Mouse (Mus musculus): ENCODE data around the gene Aco2.

Aco2 gene

DNA sequence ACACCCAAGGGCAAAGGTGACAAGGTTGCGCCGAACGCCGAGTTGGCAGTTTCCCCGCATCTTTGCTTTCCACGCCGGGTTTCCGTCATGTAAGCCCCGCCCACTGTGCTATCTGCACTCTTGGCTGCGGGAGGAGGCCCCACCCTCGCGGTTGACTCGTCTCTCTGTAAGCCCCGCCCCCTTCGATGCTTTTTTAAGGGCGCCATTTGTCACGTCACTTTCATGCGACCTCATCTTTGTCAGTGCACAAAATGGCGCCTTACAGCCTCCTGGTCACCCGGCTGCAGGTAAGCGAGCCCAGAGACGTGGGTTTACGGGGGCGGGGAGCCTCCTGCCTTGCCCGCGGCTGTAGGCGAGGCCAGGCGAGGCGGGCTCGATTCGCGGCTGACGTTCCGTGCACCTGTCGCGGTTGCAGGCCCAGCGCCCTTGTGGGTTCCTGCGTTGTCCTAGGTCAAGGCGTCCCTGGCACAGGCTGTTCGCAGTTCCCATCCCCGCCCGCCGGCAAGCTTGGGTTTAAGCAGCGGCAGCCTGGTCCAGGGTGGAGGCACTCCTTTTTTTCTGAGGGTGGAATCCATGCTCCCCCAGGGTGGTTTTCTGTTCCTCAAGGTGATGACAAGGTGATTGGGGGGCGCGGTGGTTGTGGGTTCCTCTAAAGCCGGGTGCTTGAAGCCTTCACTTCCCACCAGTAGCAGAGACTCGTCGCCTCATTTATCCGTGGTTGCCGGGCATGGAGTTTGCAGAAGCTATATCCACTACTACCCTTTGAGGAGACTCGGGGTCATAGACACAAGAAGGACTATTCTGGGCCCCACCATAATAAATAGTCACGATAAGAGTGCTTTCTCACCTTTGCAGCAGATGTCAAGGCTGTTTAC lies at the start of gene Aco2:
TSS of gene Aco2 (plus strand) at position 48 of the 875 bp plus-strand sequence.
- peaks cover 19% of the 10 kb centered on the region for H3K36me3 ChIP-seq (ENCODE audit: control insufficient read depth, insufficient read depth, low read length, poor library complexity, severe bottlenecking)
- DNase-seq (ENCODE audit: low read depth, low spot score) = peak; percentile 99
- no peaks in the 10 kb centered on the region for H3K27me3 ChIP-seq (ENCODE audit: control insufficient read depth, insufficient read depth, low read length, poor library complexity, severe bottlenecking)

DNA sequence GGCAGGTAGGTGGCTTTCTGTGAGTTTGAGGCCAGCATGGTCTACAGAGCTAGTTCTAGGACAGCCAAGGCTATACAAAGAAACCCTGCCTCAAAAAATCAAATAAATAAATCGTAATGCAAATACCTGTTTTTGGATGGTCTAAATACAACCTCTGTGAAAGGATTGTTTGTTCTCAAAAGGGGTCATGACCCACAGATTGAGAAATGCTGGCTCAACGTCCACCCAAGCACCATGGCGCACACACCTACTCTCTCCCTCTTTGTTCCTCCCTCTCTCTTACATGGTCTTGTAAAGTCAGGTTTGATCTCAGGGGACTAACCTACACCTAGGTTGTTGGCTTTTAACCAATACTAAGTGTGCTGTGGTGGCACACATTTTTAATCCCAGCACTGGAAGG lies 49.5 kb upstream of the Aco2 start:
- H3K27me3 ChIP-seq (ENCODE audit: control insufficient read depth, insufficient read depth, low read length, poor library complexity, severe bottlenecking) = no peaks in the 10 kb centered on the region
- 0 out of 2 replicates have a peak, but pooled peaks cover 9% of the 10 kb centered on the region for H3K36me3 ChIP-seq (ENCODE audit: control insufficient read depth, insufficient read depth, low read length, poor library complexity, severe bottlenecking)
- no peak for DNase-seq (ENCODE audit: low read depth, low spot score)

DNA sequence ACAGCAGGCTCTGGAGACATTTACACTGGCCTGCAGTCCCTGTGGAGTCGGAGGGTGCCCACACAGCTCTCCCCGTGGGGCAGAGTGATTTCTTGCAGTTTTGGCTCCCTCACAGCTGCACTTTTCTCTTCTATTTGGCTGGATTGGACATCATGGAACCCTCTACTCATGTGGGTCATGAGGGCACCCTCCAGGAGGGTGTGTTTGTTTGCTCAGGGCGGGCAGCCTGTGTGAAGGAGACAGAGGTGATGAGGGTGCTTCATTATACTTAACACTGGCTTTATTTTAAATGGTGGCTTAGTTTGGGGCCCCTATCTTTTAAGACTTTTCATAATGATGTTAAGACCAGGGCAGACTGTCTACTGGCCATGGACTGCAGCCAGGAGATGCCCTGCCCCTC lies 47.3 kb upstream of the Aco2 start:
- DNase-seq (ENCODE audit: low read depth, low spot score) = no peak
- H3K27me3 ChIP-seq (ENCODE audit: control insufficient read depth, insufficient read depth, low read length, poor library complexity, severe bottlenecking) = no peaks in the 10 kb centered on the region; the same call in 1 of the 2 replicates
- H3K36me3 ChIP-seq (ENCODE audit: control insufficient read depth, insufficient read depth, low read length, poor library complexity, severe bottlenecking) = 0 out of 2 replicates have a peak, but pooled peaks cover 11% of the 10 kb centered on the region

DNA sequence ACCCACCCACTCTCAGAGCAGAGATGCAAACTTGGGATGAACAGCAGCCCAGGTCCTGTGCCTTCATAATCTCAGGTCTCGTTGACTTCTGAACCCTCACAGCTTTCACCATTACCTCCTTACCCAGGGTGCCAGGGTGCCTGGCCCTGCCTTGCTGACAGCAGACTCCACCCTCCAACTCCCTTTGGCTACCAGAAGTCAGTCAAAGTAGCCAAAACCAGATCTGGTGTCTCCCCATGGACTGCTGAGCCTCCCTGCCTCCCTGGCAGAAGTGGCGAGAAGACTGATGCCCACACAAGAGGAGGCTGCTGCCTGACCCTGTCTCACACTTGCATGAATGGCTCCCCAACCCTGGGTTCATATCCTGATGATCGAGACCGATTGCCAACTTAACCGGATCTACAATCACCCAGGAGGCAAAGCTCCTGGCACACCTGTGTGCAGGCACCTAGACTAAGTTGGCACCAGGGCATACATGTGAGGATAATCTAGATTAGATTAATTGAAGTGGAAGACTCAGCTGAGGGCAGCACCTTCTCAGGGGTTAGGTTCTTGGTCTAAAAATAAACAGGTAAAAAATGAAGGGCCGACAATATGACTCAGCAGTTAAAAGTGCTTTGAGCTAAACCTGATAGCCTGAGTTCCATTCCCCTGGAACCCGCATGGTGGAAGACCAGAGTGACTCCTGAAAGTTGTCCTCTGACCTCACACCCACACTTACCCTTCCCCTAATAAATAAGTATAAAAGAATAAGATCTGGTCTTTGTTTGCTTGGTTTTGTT lies 43.5 kb upstream of the Aco2 start:
- no peak for DNase-seq (ENCODE audit: low read depth, low spot score)
- Histone ChIP-seq H3K36me3 (ENCODE audit: control insufficient read depth, insufficient read depth, low read length, poor library complexity, severe bottlenecking) (0 out of 2 replicates have a peak, but pooled peaks cover 8% of the 10 kb centered on the region), H3K27me3 (ENCODE audit: control insufficient read depth, insufficient read depth, low read length, poor library complexity, severe bottlenecking) (no peaks in the 10 kb centered on the region; the same call in 1 of the 2 replicates)

DNA sequence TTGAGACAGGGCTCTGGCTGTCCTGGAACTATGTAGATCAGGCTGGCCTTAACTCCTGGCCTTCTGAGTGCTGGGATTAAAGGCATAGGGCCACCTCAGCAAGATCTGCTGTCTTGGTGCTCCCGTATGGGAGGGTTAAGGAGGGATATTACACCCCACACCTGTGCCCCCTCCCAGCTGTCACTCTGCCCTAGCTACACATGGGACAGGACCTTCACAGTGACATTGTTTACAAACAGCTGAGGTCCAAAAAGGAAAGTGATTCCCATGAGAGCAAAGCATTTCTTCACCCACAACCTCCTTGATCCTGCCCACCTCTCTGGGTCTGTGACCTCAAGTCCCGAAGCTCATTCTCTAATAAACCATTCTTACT lies 42.9 kb upstream of the Aco2 start:
- no peak for DNase-seq (ENCODE audit: low read depth, low spot score)
- H3K36me3 ChIP-seq (ENCODE audit: control insufficient read depth, insufficient read depth, low read length, poor library complexity, severe bottlenecking) = 0 out of 2 replicates have a peak, but pooled peaks cover 8% of the 10 kb centered on the region
- H3K27me3 ChIP-seq (ENCODE audit: control insufficient read depth, insufficient read depth, low read length, poor library complexity, severe bottlenecking) = no peaks in the 10 kb centered on the region; the same call in 1 of the 2 replicates

DNA sequence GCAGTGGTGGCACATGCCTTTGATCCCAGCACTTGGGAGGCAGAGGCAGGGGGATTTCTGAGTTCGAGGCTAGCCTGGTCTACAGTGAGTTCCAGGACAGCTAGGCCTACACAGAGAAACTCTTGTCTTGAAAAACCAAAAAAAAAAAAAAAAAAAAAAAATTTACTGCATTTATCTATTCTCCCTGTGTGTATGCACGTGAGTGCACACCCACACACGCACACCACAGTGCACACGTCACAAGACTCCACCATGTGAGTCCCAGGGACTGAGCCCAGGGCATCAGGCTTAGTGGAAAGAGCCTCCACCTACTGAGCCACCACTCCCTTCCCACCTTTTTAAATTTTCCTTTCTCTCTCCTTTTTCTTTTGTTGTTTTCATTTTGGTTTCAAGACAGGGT lies 41.6 kb upstream of the Aco2 start:
- H3K36me3 ChIP-seq (ENCODE audit: control insufficient read depth, insufficient read depth, low read length, poor library complexity, severe bottlenecking) = 0 out of 2 replicates have a peak, but pooled peaks cover 8% of the 10 kb centered on the region
- no peak for DNase-seq (ENCODE audit: low read depth, low spot score)

DNA sequence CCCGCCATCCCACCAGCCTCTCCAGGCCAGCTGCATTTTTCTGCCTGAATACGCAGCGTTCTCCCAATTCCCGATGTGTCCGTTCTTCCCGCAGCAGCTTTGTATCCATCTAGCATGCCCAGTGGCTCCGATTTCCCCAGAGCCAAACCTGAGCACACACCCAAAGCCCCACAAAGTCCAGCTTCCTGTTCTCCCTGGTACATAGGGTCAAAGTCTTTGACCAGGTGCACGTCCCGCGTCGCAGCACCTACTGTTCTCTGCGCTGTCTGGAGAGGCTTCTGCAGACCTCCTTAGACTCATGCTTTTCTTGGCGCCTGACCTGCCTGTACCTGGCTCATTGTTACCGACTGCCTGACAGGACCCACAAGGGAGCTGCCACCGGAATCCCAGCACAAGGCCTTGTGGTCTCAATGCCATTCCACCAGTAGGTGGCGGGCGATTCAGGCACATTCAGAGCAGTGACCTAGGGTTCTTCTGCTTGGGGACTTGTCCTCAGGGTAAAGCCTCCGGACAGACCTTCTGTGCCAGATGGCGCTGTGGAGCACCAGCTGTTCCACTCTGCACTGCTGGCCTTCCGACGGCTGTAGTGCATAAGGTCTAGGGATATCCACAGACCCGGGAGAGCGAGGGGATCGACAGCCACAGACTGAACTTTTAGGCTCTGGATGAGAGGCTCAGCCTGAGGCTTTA lies 40.8 kb upstream of the Aco2 start:
- no peaks in the 10 kb centered on the region; the same call in 1 of the 2 replicates for H3K27me3 ChIP-seq (ENCODE audit: control insufficient read depth, insufficient read depth, low read length, poor library complexity, severe bottlenecking)
- peak; percentile 97 for DNase-seq (ENCODE audit: low read depth, low spot score)
- H3K36me3 ChIP-seq (ENCODE audit: control insufficient read depth, insufficient read depth, low read length, poor library complexity, severe bottlenecking) = 0 out of 2 replicates have a peak, but pooled peaks cover 5% of the 10 kb centered on the region

More for the DNA sequence above, 41.6 kb upstream of the Aco2 start:
- no peaks in the 10 kb centered on the region; the same call in 1 of the 2 replicates for H3K27me3 ChIP-seq (ENCODE audit: control insufficient read depth, insufficient read depth, low read length, poor library complexity, severe bottlenecking)

DNA sequence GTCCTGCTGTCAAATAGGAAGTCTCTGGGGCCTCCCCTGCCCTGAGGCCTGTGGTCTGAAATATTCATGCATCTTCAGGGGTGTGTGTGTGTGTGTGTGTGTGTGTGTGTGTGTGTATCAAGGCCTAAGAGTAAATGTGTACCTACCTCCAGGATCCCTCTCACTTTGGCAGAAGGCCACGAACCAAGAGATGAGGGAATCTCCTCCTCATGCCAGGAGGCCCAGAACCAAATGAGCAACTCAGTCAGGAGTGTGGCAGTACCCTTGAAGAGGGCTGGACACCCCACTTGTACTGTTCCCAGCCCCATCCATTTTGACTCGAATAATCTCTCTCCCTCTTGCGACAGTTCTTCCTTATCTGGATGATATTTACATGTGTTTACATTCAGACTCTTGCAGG lies 39.9 kb upstream of the Aco2 start:
- Histone ChIP-seq H3K27me3 (ENCODE audit: control insufficient read depth, insufficient read depth, low read length, poor library complexity, severe bottlenecking) (no peaks in the 10 kb centered on the region; the same call in 1 of the 2 replicates), H3K36me3 (ENCODE audit: control insufficient read depth, insufficient read depth, low read length, poor library complexity, severe bottlenecking) (0 out of 2 replicates have a peak, but pooled peaks cover 4% of the 10 kb centered on the region)
- DNase-seq (ENCODE audit: low read depth, low spot score) = no peak

DNA sequence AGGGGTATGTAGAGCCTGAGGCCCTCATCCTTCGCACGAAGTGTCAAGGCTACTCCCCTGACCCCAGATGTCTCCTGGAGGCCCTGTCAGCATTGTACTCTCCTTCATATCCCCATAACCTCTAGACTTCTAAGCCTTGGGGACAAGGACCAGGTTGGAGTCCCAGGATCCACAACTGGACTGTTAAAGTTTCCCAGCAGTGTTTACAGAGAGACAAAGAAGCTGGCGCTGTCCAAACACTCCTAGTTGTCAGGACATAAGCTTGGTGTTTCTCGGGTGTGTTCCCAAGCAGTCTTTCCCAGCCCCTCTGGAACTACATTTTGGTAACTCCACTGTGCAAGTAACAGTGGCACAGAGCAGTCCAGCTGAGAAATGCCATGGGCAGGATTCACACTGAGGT lies 38.6 kb upstream of the Aco2 start:
- no peaks in the 10 kb centered on the region; the same call in 1 of the 2 replicates for H3K27me3 ChIP-seq (ENCODE audit: control insufficient read depth, insufficient read depth, low read length, poor library complexity, severe bottlenecking)
- 0 out of 2 replicates have a peak, but pooled peaks cover under 1% of the 10 kb centered on the region for H3K36me3 ChIP-seq (ENCODE audit: control insufficient read depth, insufficient read depth, low read length, poor library complexity, severe bottlenecking)
- DNase-seq (ENCODE audit: low read depth, low spot score) = no peak

DNA sequence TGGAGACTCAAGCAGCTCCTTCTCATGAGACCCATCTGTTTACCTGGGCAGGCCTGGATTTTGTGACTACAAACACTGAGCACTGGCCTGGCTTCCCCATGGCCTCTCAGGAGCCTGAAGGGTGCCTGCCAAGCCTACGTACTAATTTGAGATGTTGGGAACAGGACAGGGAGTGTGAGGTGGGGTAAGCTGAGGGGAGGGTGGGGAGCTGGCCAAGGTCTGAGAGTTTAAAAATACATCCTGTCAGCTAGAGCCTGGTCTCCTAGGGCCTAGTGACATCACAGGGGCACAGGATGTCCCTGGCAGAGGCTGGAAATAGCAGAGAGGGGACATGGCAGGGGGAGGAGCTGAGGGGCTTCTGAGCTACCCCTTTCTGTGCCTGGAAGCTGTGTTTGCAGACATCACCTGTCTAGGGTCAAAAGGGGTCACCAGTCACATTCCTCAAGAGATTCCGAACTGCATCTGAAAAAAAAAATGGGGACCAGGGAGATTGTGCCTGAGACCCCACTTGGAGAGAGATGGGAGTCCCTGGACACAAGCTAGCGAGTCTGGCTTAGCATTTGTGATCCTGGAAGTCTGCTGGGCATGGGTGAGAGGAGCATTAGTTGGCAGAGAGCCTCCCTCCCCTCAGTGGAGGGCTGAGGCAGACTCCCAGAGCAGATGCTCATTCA lies 37.8 kb upstream of the Aco2 start:
- DNase-seq (ENCODE audit: low read depth, low spot score) = no peak
- no peaks in the 10 kb centered on the region for H3K27me3 ChIP-seq (ENCODE audit: control insufficient read depth, insufficient read depth, low read length, poor library complexity, severe bottlenecking)
- no peaks in the 10 kb centered on the region for H3K36me3 ChIP-seq (ENCODE audit: control insufficient read depth, insufficient read depth, low read length, poor library complexity, severe bottlenecking)

DNA sequence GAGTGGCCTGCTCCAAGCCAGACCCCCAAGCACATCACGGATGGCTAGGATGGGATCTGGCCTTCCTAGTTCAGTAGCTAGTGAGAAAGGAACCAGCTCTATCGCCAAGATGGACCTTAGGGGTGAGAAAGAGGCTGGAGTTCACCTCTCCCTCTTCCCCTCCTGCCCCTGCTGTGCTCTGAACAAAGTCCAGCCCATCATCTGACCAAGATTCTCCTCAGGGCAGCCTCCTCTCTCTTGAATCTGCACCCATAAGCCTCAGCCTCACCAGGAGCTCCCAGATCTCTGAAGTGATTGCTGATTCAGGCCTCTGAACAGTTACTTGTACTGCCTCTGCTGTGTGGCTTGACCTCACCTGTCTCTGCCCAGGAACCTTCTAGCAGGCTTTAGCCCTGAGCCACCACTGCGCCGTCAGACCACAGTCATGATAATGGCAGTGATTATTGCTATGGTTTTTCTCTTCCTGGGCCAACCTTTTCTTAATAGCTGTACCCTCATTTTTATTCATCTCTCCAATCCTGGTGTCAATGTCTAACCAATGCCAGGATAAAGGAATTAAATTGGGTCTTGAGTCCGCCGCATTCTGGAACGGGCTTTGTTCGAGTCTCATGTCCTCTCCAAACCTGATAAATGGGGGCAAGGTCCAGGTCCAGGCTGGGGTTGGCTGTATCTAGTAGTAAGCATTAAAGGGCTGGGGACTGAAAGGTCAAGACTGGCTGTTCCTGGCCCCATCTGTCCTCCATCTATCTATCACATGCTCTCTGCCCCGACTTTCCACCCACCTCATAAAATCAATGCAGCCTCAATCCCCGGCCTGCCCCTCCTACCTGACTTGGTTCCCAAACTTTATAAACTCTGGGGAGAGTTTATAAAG lies 36.9 kb upstream of the Aco2 start:
- H3K36me3 ChIP-seq (ENCODE audit: control insufficient read depth, insufficient read depth, low read length, poor library complexity, severe bottlenecking) = no peaks in the 10 kb centered on the region

DNA sequence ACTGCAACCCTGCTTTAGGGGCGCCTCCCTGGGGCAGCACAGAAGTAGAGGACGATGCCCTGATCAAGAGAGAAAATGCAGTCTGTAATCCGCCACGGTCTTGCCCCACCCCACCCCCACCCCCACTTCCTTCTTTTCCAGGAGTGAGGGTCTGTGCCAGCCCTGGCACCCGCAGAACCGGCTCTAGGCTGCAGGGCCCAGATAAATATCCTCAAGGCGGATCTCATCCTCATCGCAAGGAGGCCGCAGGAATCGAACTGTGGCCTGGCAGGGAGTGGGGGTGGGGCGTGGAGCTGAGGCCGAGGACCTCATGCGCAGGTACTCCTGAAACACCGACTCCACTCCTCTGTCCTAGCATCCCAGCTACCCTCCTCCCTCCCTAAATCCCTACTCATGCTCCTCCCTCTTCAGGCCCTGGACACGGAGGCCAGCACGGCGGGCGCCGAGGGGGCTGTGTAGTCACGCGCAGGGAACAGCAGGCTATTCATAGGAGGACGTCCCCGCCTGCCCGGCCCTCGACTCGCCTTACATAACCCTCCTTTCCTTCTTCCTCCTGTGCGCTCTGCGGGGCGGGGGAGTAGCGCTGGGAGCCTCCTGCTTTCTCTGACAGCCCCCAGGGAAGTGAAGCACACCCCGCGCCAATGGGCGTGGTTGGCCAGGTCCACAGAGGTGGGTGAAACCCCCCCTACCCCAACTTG lies 35.8 kb upstream of the Aco2 start:
- H3K36me3 ChIP-seq (ENCODE audit: control insufficient read depth, insufficient read depth, low read length, poor library complexity, severe bottlenecking) = no peaks in the 10 kb centered on the region
- no peaks in the 10 kb centered on the region for H3K27me3 ChIP-seq (ENCODE audit: control insufficient read depth, insufficient read depth, low read length, poor library complexity, severe bottlenecking)
- DNase-seq (ENCODE audit: low read depth, low spot score) = no peak

More for the DNA sequence above, 36.9 kb upstream of the Aco2 start:
- no peaks in the 10 kb centered on the region for H3K27me3 ChIP-seq (ENCODE audit: control insufficient read depth, insufficient read depth, low read length, poor library complexity, severe bottlenecking)
- DNase-seq (ENCODE audit: low read depth, low spot score) = no peak
